Mouse (Mus musculus) naive thymus-derived CD4-positive, alpha-beta T cell, adult 2 months (primary cell): ENCODE results near the gene Ercc2.

Source experiments
- DNase-seq: peaks from one replicate; pipeline ENCODE4 v3.0.0-alpha.2; 2011; ENCODE audit warnings: low read depth

Ercc2 gene

GRCm38 (mm10) chr7:19405417-19405816, 23.6 kb downstream of the Ercc2 start:
- DNase-seq = peak; percentile 93

- no peak for DNase-seq
Observed at GRCm38 (mm10) chr7:19409753-19410152, 27.9 kb downstream of the Ercc2 start.

GRCm38 (mm10) chr7:19410766-19411344, 29.0 kb downstream of the Ercc2 start:
- no peak for DNase-seq

GRCm38 (mm10) chr7:19411783-19412182, 30.0 kb downstream of the Ercc2 start:
- DNase-seq = no peak

GRCm38 (mm10) chr7:19413525-19413924, 31.7 kb downstream of the Ercc2 start:
- DNase-seq = no peak

GRCm38 (mm10) chr7:19416590-19416989, 34.8 kb downstream of the Ercc2 start:
- no peak for DNase-seq

- DNase-seq = no peak
Observed at GRCm38 (mm10) chr7:19420121-19420520, 38.3 kb downstream of the Ercc2 start.

- peak; percentile 89 for DNase-seq
Observed at GRCm38 (mm10) chr7:19420821-19421636, 39.2 kb downstream of the Ercc2 start.

- no peak for DNase-seq
Observed at GRCm38 (mm10) chr7:19423083-19423482, 41.3 kb downstream of the Ercc2 start.

GRCm38 (mm10) chr7:19424051-19424450, 42.2 kb downstream of the Ercc2 start:
- no peak for DNase-seq

GRCm38 (mm10) chr7:19426349-19426748, 44.5 kb downstream of the Ercc2 start:
- DNase-seq = no peak

GRCm38 (mm10) chr7:19426888-19427287, 45.1 kb downstream of the Ercc2 start:
- no peak for DNase-seq

- DNase-seq = no peak
Observed at GRCm38 (mm10) chr7:19427999-19428650, 46.3 kb downstream of the Ercc2 start.

GRCm38 (mm10) chr7:19429726-19430125, 47.9 kb downstream of the Ercc2 start:
- no peak for DNase-seq

- no peak for DNase-seq
Observed at GRCm38 (mm10) chr7:19430402-19430801, 48.6 kb downstream of the Ercc2 start.

- DNase-seq = no peak
Observed at GRCm38 (mm10) chr7:19432475-19432874, 50.7 kb downstream of the Ercc2 start.

GRCm38 (mm10) chr7:19436276-19436675, 54.5 kb downstream of the Ercc2 start:
- DNase-seq = no peak

- no peak for DNase-seq
Observed at GRCm38 (mm10) chr7:19437048-19437447, 55.2 kb downstream of the Ercc2 start.

- no peak for DNase-seq
Observed at GRCm38 (mm10) chr7:19441448-19442091, 59.8 kb downstream of the Ercc2 start.

- DNase-seq = peak; percentile 84
Observed at GRCm38 (mm10) chr7:19443344-19443743, 61.5 kb downstream of the Ercc2 start.

GRCm38 (mm10) chr7:19444801-19445200, 63.0 kb downstream of the Ercc2 start:
- no peak for DNase-seq
